Mouse (Mus musculus) limb, embryonic 11.5 days (tissue): ENCODE data around the gene Arap1. TPM values are rescaled to one million over a fixed set of nuclear protein-coding genes. Genes with fewer than 3 reads are reported as not detected.

ENCODE experiments used
- ATAC-seq: fragments of 200-750 bp; cut with Nextera tagmentation; 2 replicates; pipeline ENCODE4 v1.8.0; 2017; ENCODE audit warnings: low read depth; ENCODE audit not compliant: insufficient number of reproducible peaks, low FRiP score, low TSS enrichment
- DNase-seq: peaks from one replicate; pipeline ENCODE4 v3.0.0-alpha.2; 2015; ENCODE audit warnings: low spot score
- H3K27ac ChIP-seq: fragments of 300-500 bp; sonication (generic); replicated peaks from 2 replicates; pipeline ENCODE4 v1.5.1; 2014; ENCODE audit warnings: low read depth, mild to moderate bottlenecking, low read length
- H3K27me3 ChIP-seq: fragments of 300-500 bp; sonication (generic); 2 replicates; pipeline ENCODE4 v1.6.1; 2014; ENCODE audit warnings: mild to moderate bottlenecking, low read length, mixed read lengths; ENCODE audit not compliant: control insufficient read depth, insufficient read depth
- H3K36me3 ChIP-seq: fragments of 300-500 bp; sonication (generic); 2 replicates; pipeline ENCODE4 v1.6.1; 2014; ENCODE audit warnings: mild to moderate bottlenecking, low read length, moderate library complexity, mixed read lengths; ENCODE audit not compliant: control insufficient read depth, insufficient read depth
- H3K4me1 ChIP-seq: fragments of 300-500 bp; sonication (generic); 2 replicates; pipeline ENCODE4 v1.6.1; 2014; ENCODE audit warnings: low read length, mixed read lengths; ENCODE audit not compliant: control insufficient read depth, insufficient read depth
- H3K4me2 ChIP-seq: fragments of 300-500 bp; sonication (generic); 2 replicates; pipeline ENCODE4 v1.6.1; 2014; ENCODE audit warnings: low read depth, mild to moderate bottlenecking, moderate library complexity; ENCODE audit not compliant: severe bottlenecking
- H3K4me3 ChIP-seq: fragments of 300-500 bp; sonication (generic); 2 replicates; pipeline ENCODE4 v1.5.1; 2014; ENCODE audit warnings: low read depth, low read length
- H3K9ac ChIP-seq: fragments of 300-500 bp; sonication (generic); 2 replicates; pipeline ENCODE4 v1.6.1; 2014; ENCODE audit warnings: mild to moderate bottlenecking, low read length
- H3K9me3 ChIP-seq: fragments of 300-500 bp; sonication (generic); 2 replicates; pipeline ENCODE4 v1.6.1; 2016; ENCODE audit warnings: low read length; ENCODE audit not compliant: control insufficient read depth
- WGBS: fragments of 180-500 bp; shearing (Covaris S2); extraction: QIAGEN DNeasy Blood & Tissue Kit; methylation state at CpG from one replicate; pipeline ENCODE4 v1.1.7; 2014; 5-methylcytosine and 5-hydroxymethylcytosine counted together
- polyA plus RNA-seq: library from polyadenylated mRNA; unstranded; fragments of >200 nt; fragmentation: Nextera tagmentation; extraction: Ambion mirVana; gene quantifications from 2 replicates; pipeline ENCODE4 v1.2.1, GENCODE M21; 2014

Gene Arap1
- polyA plus RNA-seq, 1 experiment from 2014 or later, result 14.3 TPM

- ATAC-seq (no peak), DNase-seq (no peak)
- Histone ChIP-seq H3K9me3 (no peaks in the 10 kb centered on the region), H3K4me2 (no peak overlapping the region), H3K27me3 (0 out of 2 replicates have a peak, but pooled peaks cover 2% of the 10 kb centered on the region), H3K9ac (no peak overlapping the region), H3K4me1 (0 out of 2 replicates have a peak, but pooled peaks cover under 1% of the 10 kb centered on the region), H3K4me3 (no peak overlapping the region), H3K36me3 (no peaks in the 10 kb centered on the region), H3K27ac (no peak overlapping the region)
- WGBS, result 69% methylated on average over 7 of the region's 7 CpGs
These were observed 4.7 kb upstream of the Arap1 start for GRCm38 (mm10) chr7:101343135-101343534.

DNA sequence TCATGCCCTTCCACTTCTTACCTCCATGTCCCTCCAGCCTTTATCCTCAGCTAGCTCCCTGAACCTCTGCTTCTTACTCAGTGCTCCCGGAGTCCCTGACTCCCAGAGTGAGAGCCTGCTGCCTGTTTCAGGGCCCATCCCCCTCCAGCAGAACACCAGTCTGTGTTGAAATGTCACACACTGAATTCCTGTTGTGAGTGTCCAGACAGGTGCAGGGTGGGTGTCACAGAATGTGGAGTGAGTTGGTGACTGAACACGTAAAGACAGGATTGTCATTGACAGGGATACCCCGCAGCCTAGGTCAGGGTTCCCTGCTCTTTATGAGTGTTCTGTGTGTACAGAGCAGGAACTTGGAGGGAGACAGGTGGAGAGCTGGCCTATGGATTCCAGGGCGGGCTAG lies 3.0 kb upstream of the Arap1 start:
- no peak overlapping the region for H3K4me3 ChIP-seq
- no peak overlapping the region for H3K9ac ChIP-seq
- H3K27ac ChIP-seq, result no peak overlapping the region
- peaks cover 10% of the 10 kb centered on the region; the same call in 1 of the 2 replicates for H3K4me1 ChIP-seq
- DNase-seq, result no peak
- no peaks in the 10 kb centered on the region for H3K9me3 ChIP-seq
- no peak for ATAC-seq
- 62% methylated on average over 4 of the region's 4 CpGs for WGBS
- no peak overlapping the region for H3K4me2 ChIP-seq
- 0 out of 2 replicates have a peak, but pooled peaks cover 5% of the 10 kb centered on the region for H3K27me3 ChIP-seq
- H3K36me3 ChIP-seq, result no peaks in the 10 kb centered on the region

- WGBS, result 43% methylated on average over 2 of the region's 2 CpGs
- Histone ChIP-seq H3K27me3 (0 out of 2 replicates have a peak, but pooled peaks cover 5% of the 10 kb centered on the region), H3K9me3 (no peaks in the 10 kb centered on the region), H3K4me1 (peaks cover 10% of the 10 kb centered on the region; the same call in 1 of the 2 replicates), H3K36me3 (no peaks in the 10 kb centered on the region), H3K9ac (no peak overlapping the region), H3K27ac (no peak overlapping the region), H3K4me3 (no peak overlapping the region), H3K4me2 (no peak overlapping the region)
- no peak for DNase-seq
- no peak for ATAC-seq
These were observed 876 bp upstream of the Arap1 start for GRCm38 (mm10) chr7:101346991-101347390.

DNA sequence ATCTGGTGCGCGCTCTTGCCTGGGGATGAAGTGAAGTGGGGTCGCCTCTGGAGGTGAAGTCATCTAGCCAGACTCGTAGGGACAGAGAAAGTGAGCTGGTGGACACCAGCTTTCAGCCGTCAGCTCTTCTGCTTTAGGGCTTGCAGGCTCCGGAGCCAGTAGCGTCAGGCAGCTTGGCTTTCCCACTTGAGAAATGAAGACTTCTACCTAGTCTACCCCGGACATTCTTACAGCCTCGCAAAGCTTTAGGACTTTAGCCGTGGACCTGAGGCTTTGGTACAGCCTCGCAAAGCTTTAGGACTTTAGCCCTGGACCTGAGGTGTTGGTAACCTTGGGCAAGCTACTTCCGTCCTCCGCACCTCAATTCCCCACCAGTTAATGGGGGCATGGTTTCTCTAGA lies 445 bp downstream of the Arap1 start:
- Histone ChIP-seq H3K4me1 (peaks cover 10% of the 10 kb centered on the region; the same call in 1 of the 2 replicates), H3K9me3 (no peaks in the 10 kb centered on the region), H3K4me2 (peak overlapping the region; percentile 96), H3K9ac (peak overlapping the region; percentile 45), H3K27me3 (0 out of 2 replicates have a peak, but pooled peaks cover 5% of the 10 kb centered on the region), H3K27ac (no peak overlapping the region), H3K4me3 (peak overlapping the region; percentile 55), H3K36me3 (no peaks in the 10 kb centered on the region)
- ATAC-seq (peak; percentile 7; the same call in 1 of the 2 replicates), DNase-seq (no peak)
- WGBS, result 1% methylated on average over 13 of the region's 13 CpGs

DNA sequence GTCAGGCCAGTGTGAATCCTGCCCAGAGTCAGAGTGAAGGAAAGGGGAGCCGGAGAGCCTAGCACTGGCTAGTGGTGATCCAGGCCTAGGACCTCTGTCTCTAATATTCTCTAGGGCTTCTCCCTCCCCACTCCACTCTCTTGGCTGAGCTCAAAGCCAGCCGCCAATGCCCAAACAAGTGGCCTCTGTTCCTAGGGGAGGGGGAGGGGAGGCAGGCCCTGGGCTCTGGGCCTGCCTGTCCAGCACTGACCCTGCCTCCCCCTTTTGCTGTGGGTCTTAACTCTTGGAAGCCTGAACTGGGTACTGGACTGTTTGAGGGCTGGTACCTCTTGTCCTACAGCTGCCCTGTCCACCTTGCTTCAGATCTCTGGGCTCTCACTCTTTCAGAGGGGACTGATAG lies 2.0 kb downstream of the Arap1 start:
- no peak overlapping the region for H3K9ac ChIP-seq
- peaks cover 10% of the 10 kb centered on the region; the same call in 1 of the 2 replicates for H3K4me1 ChIP-seq
- 24% methylated on average over 2 of the region's 2 CpGs for WGBS
- no peak overlapping the region for H3K4me3 ChIP-seq
- no peak overlapping the region for H3K4me2 ChIP-seq
- DNase-seq (peak; percentile 40), ATAC-seq (no peak)
- no peaks in the 10 kb centered on the region for H3K9me3 ChIP-seq
- H3K27me3 ChIP-seq, result 0 out of 2 replicates have a peak, but pooled peaks cover 5% of the 10 kb centered on the region
- H3K36me3 ChIP-seq, result no peaks in the 10 kb centered on the region
- H3K27ac ChIP-seq, result no peak overlapping the region; the same call in 1 of the 2 replicates

GRCm38 (mm10) chr7:101352404-101352803 lies 4.5 kb downstream of the Arap1 start:
- 86% methylated on average over 4 of the region's 4 CpGs for WGBS
- no peak for ATAC-seq
- Histone ChIP-seq H3K4me1 (peaks cover 13% of the 10 kb centered on the region), H3K9ac (no peak overlapping the region), H3K4me3 (no peak overlapping the region), H3K27me3 (0 out of 2 replicates have a peak, but pooled peaks cover 3% of the 10 kb centered on the region), H3K4me2 (no peak overlapping the region), H3K36me3 (no peaks in the 10 kb centered on the region), H3K9me3 (no peaks in the 10 kb centered on the region), H3K27ac (no peak overlapping the region)
- no peak for DNase-seq

DNA sequence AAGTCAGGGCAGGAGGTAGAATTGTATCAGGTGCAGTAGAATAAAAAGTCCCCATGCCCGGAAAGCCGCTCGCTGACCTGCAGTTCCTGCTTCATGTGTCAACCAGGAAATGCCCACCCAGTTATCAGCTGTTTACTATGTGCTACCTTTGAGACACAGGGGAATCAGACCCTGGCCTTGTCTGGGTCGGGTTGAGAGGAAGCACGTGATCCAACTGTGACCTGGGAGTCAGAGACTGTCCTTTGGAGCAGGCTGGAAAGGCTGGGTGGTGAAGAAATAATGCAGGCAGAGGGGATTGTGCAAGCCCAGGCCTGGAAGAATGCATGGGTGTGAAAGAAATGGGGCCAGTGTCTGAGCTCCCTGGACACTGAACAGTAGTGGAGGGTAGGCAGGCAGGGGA lies 6.6 kb downstream of the Arap1 start:
- Histone ChIP-seq H3K4me2 (no peak overlapping the region), H3K27me3 (no peaks in the 10 kb centered on the region), H3K4me3 (no peak overlapping the region), H3K9me3 (no peaks in the 10 kb centered on the region), H3K36me3 (no peaks in the 10 kb centered on the region), H3K9ac (no peak overlapping the region), H3K4me1 (peaks cover 3% of the 10 kb centered on the region), H3K27ac (no peak overlapping the region)
- 76% methylated on average over 5 of the region's 5 CpGs for WGBS
- ATAC-seq (no peak), DNase-seq (no peak)

DNA sequence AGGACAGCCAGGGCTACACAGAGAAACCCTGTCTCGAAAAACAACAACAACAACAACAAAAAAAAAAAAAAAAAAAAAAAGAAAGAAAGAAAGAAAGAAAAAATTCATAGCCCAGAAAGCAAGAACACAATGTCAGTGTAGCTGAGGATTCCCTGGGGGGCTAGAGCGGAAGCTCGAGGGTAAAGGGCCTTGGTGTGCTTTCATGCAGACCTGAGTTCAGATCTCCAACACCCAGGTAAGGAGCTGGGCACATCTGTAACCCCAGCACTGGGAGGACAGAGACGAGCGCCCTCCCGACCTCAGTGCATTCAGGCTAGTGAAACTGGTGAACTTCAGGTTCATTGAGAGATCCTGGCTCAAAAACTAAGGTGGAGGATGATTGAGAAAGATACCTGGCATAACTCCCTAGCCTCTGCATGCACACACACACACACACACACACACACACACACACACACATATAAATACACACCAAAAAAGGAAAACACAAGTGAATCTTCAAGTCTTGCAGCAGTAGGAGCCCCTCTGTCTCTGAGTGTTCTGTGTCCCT lies 7.8 kb downstream of the Arap1 start:
- no peak for DNase-seq
- WGBS, result 92% methylated on average over 6 of the region's 6 CpGs
- H3K4me2 ChIP-seq, result no peak overlapping the region
- H3K27me3 ChIP-seq, result no peaks in the 10 kb centered on the region
- ATAC-seq, result no peak
- no peaks in the 10 kb centered on the region for H3K36me3 ChIP-seq
- no peaks in the 10 kb centered on the region for H3K9me3 ChIP-seq
- no peak overlapping the region for H3K9ac ChIP-seq
- no peak overlapping the region for H3K4me3 ChIP-seq
- H3K27ac ChIP-seq, result no peak overlapping the region
- peaks cover 3% of the 10 kb centered on the region; the same call in 1 of the 2 replicates for H3K4me1 ChIP-seq
